Mouse (Mus musculus) CH12.LX (cell line): ENCODE data around the gene Gm4969. TPM values are rescaled to one million over a fixed set of nuclear protein-coding genes. Genes with fewer than 3 reads are reported as not detected.

Source experiments
- DNase-seq: peaks from one replicate; pipeline ENCODE4 v3.0.0-alpha.2; 2013; ENCODE audit errors: extremely low read depth
- H3K27ac ChIP-seq: 2 replicates; pipeline ENCODE4 v1.5.1; 2012; ENCODE audit warnings: low read depth, mild to moderate bottlenecking, control low read depth, moderate library complexity; ENCODE audit not compliant: insufficient read depth
- H3K27me3 ChIP-seq: replicated peaks from 2 replicates; pipeline ENCODE3; 2012; ENCODE audit warnings: inconsistent platforms
- H3K36me3 ChIP-seq, 2 experiments: replicated peaks in 1 of 2; 2 replicates each; pipeline versions ENCODE3 to v1.6.1; 2012; ENCODE audit warnings: inconsistent platforms in 1 of 2, low read length in 1 of 2, mild to moderate bottlenecking in 1 of 2, mixed read lengths in 1 of 2, moderate library complexity in 1 of 2; ENCODE audit not compliant: control insufficient read depth in 1 of 2, insufficient read depth in 1 of 2
- H3K4me1 ChIP-seq, 2 experiments: 2 replicates each; pipeline ENCODE4 v1.6.1; 2012; ENCODE audit warnings: inconsistent platforms in 1 of 2, moderate library complexity in 1 of 2; ENCODE audit not compliant: insufficient read depth in 2 of 2, control insufficient read depth in 1 of 2
- H3K4me2 ChIP-seq: 2 replicates; pipeline ENCODE4 v1.6.1; 2012; ENCODE audit warnings: low read depth, mild to moderate bottlenecking, control low read depth; ENCODE audit not compliant: poor library complexity, insufficient read depth, severe bottlenecking
- H3K4me3 ChIP-seq, 3 experiments: fragments of 150-350 bp in 1 of 3; sonication (generic) in 1 of 3; replicated peaks in 1 of 3; 2 replicates each; pipeline versions ENCODE3 to v1.5.1; 2011 to 2012; ENCODE audit warnings: low read depth in 2 of 3, low read length in 2 of 3, mild to moderate bottlenecking in 2 of 3, moderate library complexity in 2 of 3, control low read depth in 1 of 3, improper control_type of control experiment in 1 of 3, inconsistent platforms in 1 of 3, mixed read lengths in 1 of 3; ENCODE audit not compliant: poor library complexity in 1 of 3
- H3K79me2 ChIP-seq: replicated peaks from 2 replicates; pipeline ENCODE4 v1.6.1; 2012; ENCODE audit warnings: mild to moderate bottlenecking, moderate library complexity; ENCODE audit not compliant: control insufficient read depth, poor library complexity, insufficient read depth, severe bottlenecking; ENCODE audit errors: extremely low read depth
- H3K9ac ChIP-seq: 2 replicates; pipeline ENCODE4 v1.6.1; 2012; ENCODE audit warnings: low read depth, mild to moderate bottlenecking, control low read depth, moderate library complexity; ENCODE audit not compliant: insufficient read depth
- H3K9me3 ChIP-seq: replicated peaks from 2 replicates; pipeline ENCODE3; 2012; ENCODE audit warnings: low read length, inconsistent platforms, mixed read lengths
- BHLHE40 ChIP-seq: IDR thresholded peaks from 2 replicates; pipeline ENCODE4 v1.6.1; 2011; ENCODE audit warnings: mild to moderate bottlenecking, low read depth, low read length, improper control_type of control experiment
- CHD2 ChIP-seq: IDR thresholded peaks from 2 replicates; pipeline ENCODE4 v1.6.1; 2011; ENCODE audit warnings: low read length, improper control_type of control experiment
- CTCF ChIP-seq, 2 experiments: IDR thresholded peaks in 1 of 2; conservative IDR thresholded peaks in 1 of 2; 2 replicates each; pipeline ENCODE4 v1.5.1; 2011 to 2012; ENCODE audit warnings: low read depth in 2 of 2, low read length in 2 of 2, improper control_type of control experiment in 1 of 2, inconsistent platforms in 1 of 2, mild to moderate bottlenecking in 1 of 2, moderate library complexity in 1 of 2
- ELF1 ChIP-seq: IDR thresholded peaks from 2 replicates; pipeline ENCODE4 v1.6.1; 2014; ENCODE audit warnings: low read depth, mild to moderate bottlenecking, inconsistent platforms, low read length, improper control_type of control experiment
- EP300 ChIP-seq: IDR thresholded peaks from 2 replicates; pipeline ENCODE4 v1.6.1; 2011; ENCODE audit warnings: low read length, improper control_type of control experiment
- ETS1 ChIP-seq: conservative IDR thresholded peaks from 2 replicates; pipeline ENCODE4 v1.6.1; 2012; ENCODE audit warnings: low read depth, mild to moderate bottlenecking, inconsistent platforms, low read length, improper control_type of control experiment, moderate library complexity
- GABPA ChIP-seq: IDR thresholded peaks from 2 replicates; pipeline ENCODE4 v1.6.1; 2012; ENCODE audit warnings: low read depth, low read length, improper control_type of control experiment, inconsistent platforms; ENCODE audit not compliant: insufficient replicate concordance
- IRF4 ChIP-seq: IDR thresholded peaks from 2 replicates; pipeline ENCODE4 v1.6.1; 2014; ENCODE audit warnings: low read depth, mild to moderate bottlenecking, inconsistent platforms, low read length, improper control_type of control experiment
- KAT2A ChIP-seq: IDR thresholded peaks from 2 replicates; pipeline ENCODE4 v1.6.1; 2012; ENCODE audit warnings: low read length, improper control_type of control experiment, inconsistent platforms; ENCODE audit not compliant: insufficient replicate concordance
- MAFK ChIP-seq: IDR thresholded peaks from 2 replicates; pipeline ENCODE4 v1.6.1; 2011; ENCODE audit warnings: low read length, improper control_type of control experiment; ENCODE audit not compliant: insufficient replicate concordance
- MAZ ChIP-seq: IDR thresholded peaks from 2 replicates; pipeline ENCODE4 v1.6.1; 2012; ENCODE audit warnings: low read depth, mild to moderate bottlenecking, inconsistent platforms, low read length, improper control_type of control experiment, moderate library complexity
- MEF2A ChIP-seq: IDR thresholded peaks from 2 replicates; pipeline ENCODE4 v1.6.1; 2014; ENCODE audit warnings: low read depth, mild to moderate bottlenecking, inconsistent platforms, low read length, improper control_type of control experiment, borderline replicate concordance
- MXI1 ChIP-seq: IDR thresholded peaks from 2 replicates; pipeline ENCODE4 v1.6.1; 2011; ENCODE audit warnings: mild to moderate bottlenecking, low read depth, low read length, improper control_type of control experiment
- MYC ChIP-seq: IDR thresholded peaks from 2 replicates; pipeline ENCODE4 v1.6.1; 2011; ENCODE audit warnings: low read depth, mild to moderate bottlenecking, improper control_type of control experiment, low read length
- NELFE ChIP-seq: IDR thresholded peaks from 2 replicates; pipeline ENCODE4 v1.6.1; 2011; ENCODE audit warnings: low read depth, low read length, improper control_type of control experiment
- NRF1 ChIP-seq: IDR thresholded peaks from 2 replicates; pipeline ENCODE4 v1.6.1; 2014; ENCODE audit warnings: low read depth, mild to moderate bottlenecking, inconsistent platforms, low read length, improper control_type of control experiment, moderate library complexity
- POLR2AphosphoS2 ChIP-seq: IDR thresholded peaks from 2 replicates; pipeline ENCODE4 v1.6.1; 2011; ENCODE audit warnings: low read depth, low read length, improper control_type of control experiment
- RAD21 ChIP-seq: IDR thresholded peaks from 2 replicates; pipeline ENCODE4 v1.6.1; 2011; ENCODE audit warnings: low read depth, mild to moderate bottlenecking, low read length, improper control_type of control experiment, moderate library complexity
- RCOR1 ChIP-seq: conservative IDR thresholded peaks from 2 replicates; pipeline ENCODE4 v1.6.1; 2012; ENCODE audit warnings: low read depth, mild to moderate bottlenecking, inconsistent platforms, low read length, improper control_type of control experiment
- SIN3A ChIP-seq: IDR thresholded peaks from 2 replicates; pipeline ENCODE4 v1.6.1; 2012; ENCODE audit warnings: low read length, improper control_type of control experiment, inconsistent platforms
- SMC3 ChIP-seq: IDR thresholded peaks from 2 replicates; pipeline ENCODE4 v1.6.1; 2011; ENCODE audit warnings: low read depth, low read length, improper control_type of control experiment
- TCF12 ChIP-seq: IDR thresholded peaks from 2 replicates; pipeline ENCODE4 v1.6.1; 2014; ENCODE audit warnings: low read depth, mild to moderate bottlenecking, inconsistent platforms, low read length, improper control_type of control experiment
- UBTF ChIP-seq: IDR thresholded peaks from 2 replicates; pipeline ENCODE4 v1.6.1; 2012; ENCODE audit warnings: low read depth, mild to moderate bottlenecking, inconsistent platforms, low read length, improper control_type of control experiment, moderate library complexity
- USF2 ChIP-seq: conservative IDR thresholded peaks from 2 replicates; pipeline ENCODE4 v1.6.1; 2011; ENCODE audit warnings: low read depth, low read length, improper control_type of control experiment
- ZC3H11A ChIP-seq: IDR thresholded peaks from 2 replicates; pipeline ENCODE4 v1.6.1; 2012; ENCODE audit warnings: low read depth, mild to moderate bottlenecking, inconsistent platforms, low read length, improper control_type of control experiment
- ZKSCAN1 ChIP-seq: IDR thresholded peaks from 2 replicates; pipeline ENCODE4 v1.6.1; 2012; ENCODE audit warnings: low read depth, inconsistent platforms, low read length, improper control_type of control experiment, borderline replicate concordance
- ZNF384 ChIP-seq: IDR thresholded peaks from 2 replicates; pipeline ENCODE4 v1.6.1; 2012; ENCODE audit warnings: low read depth, low read length, improper control_type of control experiment, inconsistent platforms
- dilution Hi-C: fragments of 300-500 bp; cut with MboI; formaldehyde crosslinking; loops from 2 replicates; pipeline ENCODE4 v1.14.3; 2020; ENCODE audit warnings: low sequenced_read_pairs; ENCODE audit not compliant: extremely low pct_unique_long_range_greater_than_20kb, extremely low pct_ligation_motif_present
- in situ Hi-C: fragments of 300-500 bp; cut with MboI; formaldehyde crosslinking; loops from 3 replicates; pipeline ENCODE4 v1.14.3; 2019; ENCODE audit warnings: low sequenced_read_pairs, low pct_ligation_motif_present, low pct_unique_long_range_greater_than_20kb, mixed read lengths
- polyA plus RNA-seq: library from polyadenylated mRNA; unstranded; fragments of >175 nt; gene quantifications from 2 replicates; pipeline ENCODE4 v1.2.1, GENCODE M21; 2012; ENCODE audit warnings: low read depth; ENCODE audit not compliant: insufficient read length
- total RNA-seq, 2 experiments: library from RNA; depleted of rRNA; stranded (reverse); fragments of 300-350 nt in 1 of 2; fragments of >200 nt in 1 of 2; gene quantifications; 2 replicates each; pipeline ENCODE4 v1.2.3; 2012 to 2014

The Gm4969 gene
- total and polyA plus RNA-seq, 3 experiments = not detected

DNA sequence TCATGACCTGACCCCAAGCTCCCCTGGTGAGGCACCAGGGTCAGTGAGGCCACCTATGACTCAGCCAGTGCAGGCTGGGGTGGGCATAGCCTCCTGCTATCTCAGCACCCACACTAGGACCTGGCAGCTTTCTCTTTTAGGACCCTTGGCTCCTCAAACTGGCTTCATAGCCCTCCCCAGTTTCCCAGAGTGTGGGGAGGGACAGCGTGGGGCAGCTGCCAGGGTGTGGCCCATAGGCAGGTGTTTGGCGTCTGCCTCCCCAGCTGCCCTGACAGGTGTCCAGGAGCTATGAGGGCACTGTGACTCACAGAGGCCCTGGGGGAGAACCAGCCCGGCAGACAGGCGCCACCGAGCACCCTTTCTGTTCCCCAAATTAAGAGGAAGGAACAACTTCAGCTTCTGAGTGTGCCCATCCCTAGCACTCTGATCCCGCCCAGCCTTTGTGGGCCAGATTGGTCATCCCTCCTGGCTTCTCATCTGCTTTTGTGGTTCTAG lies 33.8 kb downstream of the Gm4969 start:
- dilution Hi-C loops = no loop called here
- H3K4me1 ChIP-seq = peaks cover 26 to 62% of the 10 kb centered on the region in 2 experiments
- peaks cover 85% of the 10 kb centered on the region for H3K27me3 ChIP-seq
- H3K27ac ChIP-seq = no peak overlapping the region
- H3K36me3 ChIP-seq = no peaks in the 10 kb centered on the region
- no peak overlapping the region for H3K4me2 ChIP-seq
- H3K9ac ChIP-seq = no peak overlapping the region
- in situ Hi-C loops = no loop called here
- DNase-seq = peak; percentile 83
- H3K4me3 ChIP-seq = no peak overlapping the region
- no peaks in the 10 kb centered on the region for H3K9me3 ChIP-seq
- no peaks in the 10 kb centered on the region for H3K79me2 ChIP-seq
- 0 out of 2 replicates have a peak, but pooled peaks have one; percentile 8 for TF ChIP-seq NRF1
- TF ChIP-seq BHLHE40 = peak; percentile 78
- TF ChIP-seq RCOR1 = peak; percentile 38; the same call in 1 of the 2 replicates
- peak; percentile 79 for TF ChIP-seq IRF4
- no peak for TF ChIP-seq RAD21
- peak; percentile 86 for TF ChIP-seq EP300
- TF ChIP-seq SMC3 = no peak
- no peak for TF ChIP-seq USF2
- 0 out of 2 replicates have a peak, but pooled peaks have one; percentile 47 for TF ChIP-seq MEF2A
- 0 out of 2 replicates have a peak, but pooled peaks have one; percentile 43 for TF ChIP-seq UBTF
- 0 out of 2 replicates have a peak, but pooled peaks have one; percentile 50 for TF ChIP-seq SIN3A
- no peak for TF ChIP-seq CTCF (conservative IDR thresholded peaks at IDR 0.05 in 1 of 2, IDR thresholded peaks at IDR 0.05 in 1 of 2; ENCODE audit: low read depth in 2 of 2, low read length in 2 of 2)
- TF ChIP-seq MYC = 0 out of 2 replicates have a peak, but pooled peaks have one; percentile 15
- TF ChIP-seq ZNF384 = no peak
- TF ChIP-seq MAZ = 0 out of 2 replicates have a peak, but pooled peaks have one; percentile 54
- TF ChIP-seq MAFK = 0 out of 2 replicates have a peak, but pooled peaks have one; percentile 37
- peak; percentile 75 for TF ChIP-seq ETS1
- TF ChIP-seq MXI1 = no peak
- no peak for TF ChIP-seq ZC3H11A
- peak; percentile 100 for TF ChIP-seq TCF12

GRCm38 (mm10) chr7:19083701-19084100 lies 34.5 kb downstream of the Gm4969 start, which contains the start of gene Dmpk:
Gene Dmpk, plus strand, starts transcription at chr7:19083849.
- in situ Hi-C loops = no loop called here
- H3K36me3 ChIP-seq = no peaks in the 10 kb centered on the region
- peaks cover 26 to 63% of the 10 kb centered on the region in 2 experiments for H3K4me1 ChIP-seq
- peaks cover 86% of the 10 kb centered on the region for H3K27me3 ChIP-seq
- DNase-seq = no peak
- no peak within 1 kb of the TSS for H3K9ac ChIP-seq
- no peak within 1 kb of the TSS for H3K27ac ChIP-seq
- dilution Hi-C loops = no loop called here
- H3K79me2 ChIP-seq = no peaks in the 10 kb centered on the region
- no peak within 1 kb of the TSS for H3K4me2 ChIP-seq
- H3K9me3 ChIP-seq = no peaks in the 10 kb centered on the region
- TF ChIP-seq BHLHE40 = no peak
- no peak for TF ChIP-seq ELF1
- TF ChIP-seq ZC3H11A = no peak
- no peak for TF ChIP-seq NRF1
- TF ChIP-seq TCF12 = no peak
- no peak for TF ChIP-seq SIN3A
- TF ChIP-seq IRF4 = no peak
- no peak for TF ChIP-seq NELFE
- no peak for TF ChIP-seq GABPA
- no peak for TF ChIP-seq EP300
- TF ChIP-seq CHD2 = no peak
- TF ChIP-seq POLR2AphosphoS2 = no peak
- TF ChIP-seq RCOR1 = no peak
- no peak for TF ChIP-seq MXI1
- TF ChIP-seq ZKSCAN1 = no peak
- TF ChIP-seq SMC3 = no peak
- no peak for TF ChIP-seq KAT2A
- H3K4me3 ChIP-seq = no peak within 1 kb of the TSS
